Mouse (Mus musculus) lung, postnatal 10 days (tissue): ENCODE measurements around the gene Gm20747.
"Not testable (repeated sequence)": the region's sequence is repeated elsewhere in the genome, so short reads cannot be mapped to it uniquely, and the experiment has no call there.

ENCODE experiments used
- DNase-seq: peaks from one replicate; pipeline ENCODE4 v3.0.0; 2021

Gm20747 gene

DNA sequence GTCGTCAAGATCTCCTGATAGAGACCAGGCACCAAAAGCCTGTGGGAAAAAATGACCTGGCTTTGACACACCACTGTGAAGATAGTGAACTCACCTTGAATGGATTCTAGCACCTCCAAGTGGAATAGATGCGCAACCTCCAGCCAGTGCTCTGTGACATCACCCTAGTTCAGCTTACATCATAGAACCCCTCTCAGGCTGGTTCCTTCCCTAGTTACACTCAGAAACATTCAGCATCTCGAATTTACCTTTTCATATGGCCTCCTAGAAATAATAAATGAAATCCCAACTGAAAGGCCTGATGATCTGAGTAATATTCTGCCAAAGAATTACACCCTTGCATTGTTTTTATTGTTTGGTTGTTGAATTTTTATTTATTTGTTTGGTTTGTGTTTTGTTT lies at the start of gene Gm20747:
Gm20747 (minus strand) TSS at position 101 of the 400 bp plus-strand sequence.
- DNase-seq: not testable (repeated sequence)
